7 mouse cellular contexts compared by ENCODE assay signal in genomic region chr4:145245581-145245980, GRCm38 (mm10). TPM values are rescaled to one million over a fixed set of nuclear protein-coding genes. Genes with fewer than 3 reads are reported as not detected.
DNase-seq lines count a peak whose midpoint lies in the region; ATAC-seq and TF ChIP-seq lines count a peak whose summit lies in the region.

No protein-coding gene starts in this region.

- H3K36me3 ChIP-seq in lung, embryonic 14.5 days (ENCODE audit: insufficient read depth): no peaks in the 10 kb centered on the region
- H3K36me3 ChIP-seq in hindbrain, embryonic 11.5 days (ENCODE audit: control insufficient read depth, insufficient read depth, low read length): no peaks in the 10 kb centered on the region
- H3K36me3 ChIP-seq in limb, embryonic 14.5 days (ENCODE audit: control insufficient read depth, insufficient read depth, low read length): no peaks in the 10 kb centered on the region
- H3K36me3 ChIP-seq in small intestine, adult 2 months (ENCODE audit: control insufficient read depth, insufficient read depth, low read length): no peaks in the 10 kb centered on the region

- H3K9ac ChIP-seq in lung, embryonic 14.5 days: no peak overlapping the region
- H3K9ac ChIP-seq in hindbrain, embryonic 11.5 days (ENCODE audit: low read depth, low read length): no peak overlapping the region
- no peak overlapping the region for H3K9ac ChIP-seq in limb, embryonic 14.5 days (ENCODE audit: low read depth, low read length, severe bottlenecking)

- no peak for TF ChIP-seq CTCF in lung, embryonic 14.5 days (IDR thresholded peaks at IDR 0.05; ENCODE audit: low read depth)
- no peak for TF ChIP-seq CTCF in small intestine, adult 2 months (IDR thresholded peaks at IDR 0.05; ENCODE audit: extremely low read depth, insufficient read length, insufficient replicate concordance, low read depth, low read length)

- no peak for ATAC-seq in lung, embryonic 14.5 days (ENCODE audit: insufficient read depth)
- no peak for ATAC-seq in hindbrain, embryonic 11.5 days (ENCODE audit: low FRiP score)
- no peak for ATAC-seq in limb, embryonic 14.5 days (ENCODE audit: low FRiP score, low read depth)

- peak overlapping the region; percentile 75 for H3K4me2 ChIP-seq in lung, embryonic 14.5 days
- H3K4me2 ChIP-seq in hindbrain, embryonic 11.5 days (replicated peaks; ENCODE audit: low read depth, low read length): peak overlapping the region; percentile 79; the same call in 1 of the 2 replicates
- peak overlapping the region; percentile 86 for H3K4me2 ChIP-seq in limb, embryonic 14.5 days (replicated peaks; ENCODE audit: low read depth, low read length, severe bottlenecking)

- 67% methylated on average over 3 of the region's 3 CpGs for WGBS in lung, embryonic 14.5 days
- WGBS in hindbrain, embryonic 11.5 days: 86% methylated on average over 3 of the region's 3 CpGs
- WGBS in limb, embryonic 14.5 days: 92% methylated on average over 3 of the region's 3 CpGs
- WGBS in small intestine, adult 2 months: 76% methylated on average over 3 of the region's 3 CpGs

- H3K4me3 ChIP-seq in lung, embryonic 14.5 days (ENCODE audit: low read depth, low read length): peak overlapping the region; percentile 44; the same call in 1 of the 2 replicates
- H3K4me3 ChIP-seq in hindbrain, embryonic 11.5 days (ENCODE audit: low read depth, low read length): no peak overlapping the region
- H3K4me3 ChIP-seq in limb, embryonic 14.5 days (replicated peaks; ENCODE audit: low read length): peak overlapping the region; percentile 45; the same call in 1 of the 2 replicates
- H3K4me3 ChIP-seq in small intestine, adult 2 months (ENCODE audit: low read depth, low read length): peak overlapping the region; percentile 89

- TF ChIP-seq POLR2A in limb, embryonic 14.5 days (IDR thresholded peaks at IDR 0.05; ENCODE audit: borderline replicate concordance, extremely low read depth, insufficient read depth, insufficient read length): no peak
- no peak for TF ChIP-seq POLR2A in small intestine, adult 2 months (IDR thresholded peaks at IDR 0.05; ENCODE audit: low read depth, low read length)

- H3K9me3 ChIP-seq in lung, embryonic 14.5 days (ENCODE audit: low read depth, low read length): no peaks in the 10 kb centered on the region
- no peaks in the 10 kb centered on the region for H3K9me3 ChIP-seq in hindbrain, embryonic 11.5 days (ENCODE audit: control insufficient read depth, low read length)
- no peaks in the 10 kb centered on the region for H3K9me3 ChIP-seq in limb, embryonic 14.5 days (ENCODE audit: control insufficient read depth, low read length)

- no peak overlapping the region for H3K27ac ChIP-seq in lung, embryonic 14.5 days (ENCODE audit: low read depth)
- H3K27ac ChIP-seq in hindbrain, embryonic 11.5 days (ENCODE audit: low read depth, low read length): no peak overlapping the region
- no peak overlapping the region for H3K27ac ChIP-seq in limb, embryonic 14.5 days (replicated peaks; ENCODE audit: low read depth, low read length)
- no peak overlapping the region; the same call in 1 of the 2 replicates for H3K27ac ChIP-seq in small intestine, adult 2 months (ENCODE audit: insufficient read depth, low read depth, low read length)

- peaks cover 31% of the 10 kb centered on the region for H3K27me3 ChIP-seq in lung, embryonic 14.5 days (ENCODE audit: insufficient read depth, low read length)
- H3K27me3 ChIP-seq in hindbrain, embryonic 11.5 days (ENCODE audit: control insufficient read depth, insufficient read depth, low read length): peaks cover 9% of the 10 kb centered on the region
- peaks cover 6% of the 10 kb centered on the region for H3K27me3 ChIP-seq in limb, embryonic 14.5 days (ENCODE audit: control insufficient read depth, insufficient read depth, low read length)
- H3K27me3 ChIP-seq in small intestine, adult 2 months (ENCODE audit: control insufficient read depth, insufficient read depth, low read length): no peaks in the 10 kb centered on the region

- no peak for DNase-seq in lung, embryonic 14.5 days
- no peak for DNase-seq in lung, postnatal 36 days
- no peak for DNase-seq in hindbrain, embryonic 11.5 days (ENCODE audit: low spot score)
- DNase-seq in limb, embryonic 14.5 days (ENCODE audit: low spot score): no peak
- no peak for DNase-seq in right cerebral cortex, adult 18-20 months
- DNase-seq in retina, embryonic 14.5 days (ENCODE audit: low spot score): no peak

- H3K4me1 ChIP-seq in lung, embryonic 14.5 days (ENCODE audit: insufficient read depth): no peaks in the 10 kb centered on the region
- 0 out of 2 replicates have a peak, but pooled peaks cover 3% of the 10 kb centered on the region for H3K4me1 ChIP-seq in hindbrain, embryonic 11.5 days (replicated peaks; ENCODE audit: control insufficient read depth, insufficient read depth, low read length)
- no peaks in the 10 kb centered on the region for H3K4me1 ChIP-seq in limb, embryonic 14.5 days (ENCODE audit: control insufficient read depth, insufficient read depth, low read length)
- peaks cover 10% of the 10 kb centered on the region; the same call in 1 of the 2 replicates for H3K4me1 ChIP-seq in small intestine, adult 2 months (ENCODE audit: control insufficient read depth, insufficient read depth, insufficient read length, low read length)

RNA-seq across cellular contexts. Expression of gene Tnfrsf1b, which starts 1.1 kb away (rescaled TPM):
- polyA plus RNA-seq in lung, embryonic 14.5 days (2014; fragmentation: Nextera tagmentation; extraction: Ambion mirVana): 3.3 and 3.4 TPM in 2 replicates
- polyA plus RNA-seq in hindbrain, embryonic 11.5 days (2014; fragmentation: Nextera tagmentation; extraction: Ambion mirVana): 1.6 and 1.8 TPM in 2 replicates
- 3.5 and 5.4 TPM in 2 replicates for polyA plus RNA-seq in limb, embryonic 14.5 days (2012; rRNA removed)
- 3.8 and 3.9 TPM in 2 replicates for polyA plus RNA-seq in limb, embryonic 14.5 days (2014; fragmentation: Nextera tagmentation; extraction: Ambion mirVana)
- 13.5 and 14.2 TPM in 2 replicates for polyA plus RNA-seq in small intestine, adult 2 months (2012; rRNA removed)

RNA-seq across cellular contexts. Expression of gene Vps13d, which starts 50.8 kb away (rescaled TPM):
- polyA plus RNA-seq in lung, embryonic 14.5 days (2014; fragmentation: Nextera tagmentation; extraction: Ambion mirVana): 8.5 and 9.1 TPM in 2 replicates
- 10.6 and 15.2 TPM in 2 replicates for polyA plus RNA-seq in hindbrain, embryonic 11.5 days (2014; fragmentation: Nextera tagmentation; extraction: Ambion mirVana)
- polyA plus RNA-seq in limb, embryonic 14.5 days (2012; rRNA removed): 19.0 and 26.3 TPM in 2 replicates
- 16.8 and 20.1 TPM in 2 replicates for polyA plus RNA-seq in limb, embryonic 14.5 days (2014; fragmentation: Nextera tagmentation; extraction: Ambion mirVana)
- polyA plus RNA-seq in small intestine, adult 2 months (2012; rRNA removed): 5.0 and 11.9 TPM in 2 replicates
